Mouse (Mus musculus) kidney, adult 2 months (tissue): ENCODE measurements at regions not wholly inside any gene's neighbourhood (a gene's known extent, or its start where the extent isn't known, plus 50 kb on each side); places are given as distances from the start of the nearest gene placed in this dataset.

Experiments
- CTCF ChIP-seq: fragments of 200-500 bp; conservative IDR thresholded peaks from 2 replicates; pipeline ENCODE4 v1.5.1; 2011; ENCODE audit warnings: low read depth, mild to moderate bottlenecking, control low read depth, low read length, moderate library complexity, mixed read lengths; ENCODE audit not compliant: insufficient read depth, insufficient read length
- POLR2A ChIP-seq: fragments of 200-500 bp; IDR thresholded peaks from one replicate; pipeline ENCODE4 v1.6.1; 2011; ENCODE audit warnings: low read depth, low read length, control low read depth

DNA sequence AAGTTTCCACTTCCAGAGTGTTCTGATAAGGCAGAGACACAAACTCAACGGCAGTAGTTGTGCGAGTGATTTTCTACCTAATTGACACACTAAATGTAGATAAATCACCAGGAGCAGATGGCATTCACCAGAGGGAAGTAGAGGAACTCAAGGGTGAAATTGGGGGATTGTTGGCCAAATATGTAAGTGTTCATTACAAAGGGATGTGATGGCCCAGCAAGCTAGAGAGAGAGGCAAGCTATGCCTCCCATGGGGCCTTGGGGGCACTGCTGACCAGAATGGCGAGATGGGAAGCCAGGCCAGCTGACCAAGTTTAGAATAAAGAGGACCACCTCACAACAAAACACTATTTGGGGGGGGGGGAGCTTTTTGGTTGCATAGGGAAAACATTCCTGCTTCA, 136.5 kb upstream of the Mocs1 start:
- no peak for TF ChIP-seq CTCF
- TF ChIP-seq POLR2A = no peak
